Mouse (Mus musculus) heart, adult 18-20 months (tissue): ENCODE data around the gene Haspin. TPM values are rescaled to one million over a fixed set of nuclear protein-coding genes. Genes with fewer than 3 reads are reported as not detected.

Experiments used
- DNase-seq, 2 experiments: peaks; one replicate each; pipeline ENCODE4 v3.0.0; 2021 to 2022; ENCODE audit warnings: mixed read lengths in 1 of 2
- total RNA-seq, 2 experiments: library from RNA; stranded (reverse); gene quantifications; 2 replicates each; pipeline ENCODE4 v1.2.3; 2021

The Haspin gene
- total RNA-seq, 2 experiments from 2014 or later, result 0.12 to 0.21 TPM

DNA sequence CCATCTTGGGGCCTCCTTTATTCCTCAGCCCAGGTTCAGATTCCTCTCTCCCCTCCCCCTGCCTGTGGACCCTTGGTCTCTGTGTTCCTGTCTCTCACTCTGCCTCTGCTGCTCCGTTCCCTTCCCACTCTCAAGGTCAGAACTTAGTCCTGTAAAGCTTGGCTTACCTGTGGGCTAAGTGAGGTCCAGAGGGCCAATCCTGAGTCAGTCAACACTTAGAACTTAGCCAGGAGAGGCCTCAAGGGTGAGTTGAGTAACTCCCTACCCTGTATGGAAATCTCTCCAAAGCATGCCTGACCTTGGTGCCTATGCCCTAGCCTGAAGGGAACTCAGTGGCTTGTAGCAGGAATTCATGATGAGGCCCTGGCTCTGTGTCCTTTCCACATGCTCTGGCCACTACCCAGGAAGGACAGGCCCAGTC is 6.2 kb upstream of the Haspin start:
- DNase-seq, result peak in 1 of 2 experiments; percentile 11

GRCm38 (mm10) chr11:73137116-73137515 is 978 bp downstream of the Haspin start:
- peak in 1 of 2 experiments; percentile 17 for DNase-seq

DNA sequence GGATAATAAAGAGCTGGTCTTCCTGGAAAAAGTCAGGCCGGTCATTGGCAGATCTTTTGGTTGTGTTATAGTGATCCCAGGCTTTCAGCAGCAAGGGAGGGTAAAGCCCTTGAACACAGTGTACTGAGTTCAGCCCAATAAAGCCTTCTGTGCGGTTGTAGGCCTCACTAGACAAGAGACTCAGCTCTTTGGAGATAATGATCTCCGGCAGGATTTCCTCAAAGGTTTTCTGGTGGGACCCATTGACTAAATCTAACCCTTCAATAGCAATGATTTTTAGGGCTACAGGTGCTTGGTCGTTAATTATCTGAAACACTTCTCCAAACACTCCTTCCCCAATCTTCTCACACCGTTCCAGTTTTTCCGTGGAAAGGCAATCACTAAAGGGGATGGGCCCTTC is 1.5 kb downstream of the Haspin start:
- DNase-seq, result no peak

DNA sequence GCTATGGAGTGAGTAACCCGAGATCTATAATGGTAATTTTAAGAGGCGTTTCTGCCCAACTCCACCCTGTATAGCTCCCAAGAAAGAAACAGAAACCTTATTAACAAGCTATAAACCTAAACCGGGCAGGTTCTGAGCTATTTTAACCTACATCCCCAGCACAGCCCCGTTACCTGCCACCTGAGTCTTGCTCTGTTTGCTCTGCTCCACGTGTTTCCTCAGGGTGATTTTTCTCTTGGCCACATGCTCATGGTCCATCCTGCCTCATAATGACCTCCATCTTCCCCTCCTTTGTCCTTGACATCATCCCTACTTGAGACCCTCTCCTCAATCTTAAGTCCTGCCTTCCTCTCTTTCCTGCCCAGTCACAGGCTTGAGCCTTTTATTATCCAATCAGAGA is 3.9 kb downstream of the Haspin start:
- DNase-seq, result no peak

GRCm38 (mm10) chr11:73132999-73133398 is 5.1 kb downstream of the Haspin start:
- no peak for DNase-seq

DNA sequence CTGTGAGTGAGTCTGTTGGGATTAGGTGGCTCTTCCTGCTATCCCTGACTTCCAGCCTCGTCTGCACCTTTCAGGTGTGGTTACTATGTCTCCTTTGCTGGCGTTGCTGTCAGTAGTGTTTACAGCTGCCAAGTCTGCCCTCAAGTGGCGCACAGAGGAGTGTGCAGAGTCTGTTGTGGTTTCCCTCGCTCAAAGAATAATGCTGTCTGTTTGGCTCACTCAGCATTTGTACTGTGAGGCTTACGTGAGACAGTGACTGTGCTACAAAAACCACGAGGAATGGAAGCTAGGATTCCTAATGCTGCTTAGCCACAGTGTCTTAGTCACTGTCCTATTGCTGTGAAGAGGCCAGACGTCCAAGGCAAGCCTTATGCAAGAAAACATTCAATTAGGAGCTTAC is 7.1 kb downstream of the Haspin start:
- DNase-seq, result no peak

GRCm38 (mm10) chr11:73126495-73126894 is 11.6 kb downstream of the Haspin start:
- DNase-seq, result no peak

DNA sequence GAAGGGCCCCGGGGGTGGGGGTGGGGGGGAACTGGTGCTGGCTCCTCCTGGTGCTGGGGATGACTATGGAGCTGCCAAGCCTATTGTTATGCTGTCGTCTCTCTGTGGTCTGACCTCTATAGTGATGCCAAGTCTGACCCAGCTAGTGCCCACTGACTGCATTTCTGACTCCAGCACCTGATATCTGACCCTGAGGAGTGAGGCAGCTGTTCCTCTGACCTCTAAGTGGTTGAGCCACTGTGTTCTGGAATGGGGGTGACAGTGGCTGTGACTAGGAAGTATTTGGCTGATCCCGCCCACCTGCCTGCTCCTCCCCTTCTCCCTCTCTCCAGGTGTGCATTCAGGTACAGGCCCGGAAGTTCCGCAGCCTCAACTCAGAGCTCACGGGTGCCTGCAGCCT is 26.7 kb downstream of the Haspin start:
- DNase-seq, result no peak

DNA sequence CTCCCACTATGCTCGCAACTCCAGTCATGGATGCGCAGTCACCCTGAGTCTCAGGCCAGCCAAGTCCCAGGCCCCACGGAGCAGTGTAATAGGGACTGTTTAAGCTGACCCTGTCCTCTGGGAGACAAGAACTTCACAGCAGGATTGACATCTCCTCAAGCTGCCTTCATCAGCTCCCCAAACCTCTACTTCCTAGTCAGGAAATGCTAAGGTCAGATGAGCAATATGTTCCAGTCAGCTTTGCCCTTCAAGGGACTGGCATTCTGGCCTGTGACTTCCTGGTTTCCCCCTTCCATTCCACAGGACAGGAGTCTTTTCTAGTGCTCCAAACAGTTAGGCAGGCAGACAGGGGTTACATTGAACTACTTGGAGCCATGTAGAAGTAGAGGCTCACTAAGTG is 28.2 kb downstream of the Haspin start:
- DNase-seq, result no peak

- DNase-seq, result peak; percentile 18 to 21
Observed at GRCm38 (mm10) chr11:73108898-73109625, 29.0 kb downstream of the Haspin start.

DNA sequence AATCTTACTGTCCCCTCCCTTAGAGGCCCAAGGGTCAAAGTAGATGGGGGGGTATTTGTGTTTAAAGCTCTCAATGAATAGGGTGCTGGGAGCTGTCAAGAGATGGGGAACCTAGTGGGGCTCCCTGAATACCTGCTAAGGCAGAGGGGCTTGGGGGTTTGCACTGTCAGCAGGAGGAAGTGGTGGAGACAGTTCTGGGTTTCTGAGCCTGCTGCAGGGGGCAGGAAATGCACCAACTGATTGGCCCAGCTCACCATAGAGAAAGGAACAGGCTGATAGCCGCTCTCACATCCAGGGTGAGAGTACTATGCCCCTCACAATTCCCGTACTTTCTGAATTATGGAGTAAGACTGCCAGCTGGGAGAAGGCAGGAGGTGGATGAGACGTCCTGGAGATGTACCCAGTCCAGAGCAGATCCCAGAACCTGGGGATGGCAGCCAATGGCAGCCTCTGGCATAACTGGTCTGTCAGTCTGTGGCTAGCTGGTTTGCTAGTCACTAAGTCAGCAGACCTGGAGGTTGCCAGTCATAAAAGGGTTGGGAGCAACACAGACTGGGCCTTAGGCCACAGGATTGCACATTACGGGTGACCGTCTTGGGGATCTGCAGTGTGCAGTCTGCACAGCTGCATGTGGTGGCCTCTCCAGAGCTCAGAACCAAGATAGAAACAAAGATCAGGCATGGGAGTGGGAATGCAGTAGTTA is 29.7 kb downstream of the Haspin start:
- no peak for DNase-seq

DNA sequence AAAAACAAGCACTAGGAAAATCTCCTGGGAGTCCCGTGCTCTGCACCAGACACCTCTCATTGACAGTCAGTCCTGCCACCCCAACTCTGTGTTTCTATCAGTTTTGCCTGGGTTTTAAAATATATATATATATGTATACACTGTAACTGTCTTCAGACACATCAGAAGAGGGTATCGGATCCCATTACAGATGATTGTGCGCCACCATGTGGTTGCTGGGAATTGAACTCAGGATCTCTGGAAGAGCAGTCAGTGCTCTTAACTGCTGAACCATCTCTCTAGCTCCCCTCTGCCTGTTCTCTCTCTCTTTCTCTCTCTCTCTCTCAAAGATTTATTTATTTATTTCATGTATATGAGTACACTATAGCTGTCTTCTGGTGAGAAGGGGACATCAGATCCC is 30.7 kb downstream of the Haspin start:
- peak; percentile 19 to 50 for DNase-seq

GRCm38 (mm10) chr11:73105246-73105645 is 32.8 kb downstream of the Haspin start:
- DNase-seq, result no peak

- no peak for DNase-seq
Observed at GRCm38 (mm10) chr11:73101308-73101707, 36.8 kb downstream of the Haspin start.

DNA sequence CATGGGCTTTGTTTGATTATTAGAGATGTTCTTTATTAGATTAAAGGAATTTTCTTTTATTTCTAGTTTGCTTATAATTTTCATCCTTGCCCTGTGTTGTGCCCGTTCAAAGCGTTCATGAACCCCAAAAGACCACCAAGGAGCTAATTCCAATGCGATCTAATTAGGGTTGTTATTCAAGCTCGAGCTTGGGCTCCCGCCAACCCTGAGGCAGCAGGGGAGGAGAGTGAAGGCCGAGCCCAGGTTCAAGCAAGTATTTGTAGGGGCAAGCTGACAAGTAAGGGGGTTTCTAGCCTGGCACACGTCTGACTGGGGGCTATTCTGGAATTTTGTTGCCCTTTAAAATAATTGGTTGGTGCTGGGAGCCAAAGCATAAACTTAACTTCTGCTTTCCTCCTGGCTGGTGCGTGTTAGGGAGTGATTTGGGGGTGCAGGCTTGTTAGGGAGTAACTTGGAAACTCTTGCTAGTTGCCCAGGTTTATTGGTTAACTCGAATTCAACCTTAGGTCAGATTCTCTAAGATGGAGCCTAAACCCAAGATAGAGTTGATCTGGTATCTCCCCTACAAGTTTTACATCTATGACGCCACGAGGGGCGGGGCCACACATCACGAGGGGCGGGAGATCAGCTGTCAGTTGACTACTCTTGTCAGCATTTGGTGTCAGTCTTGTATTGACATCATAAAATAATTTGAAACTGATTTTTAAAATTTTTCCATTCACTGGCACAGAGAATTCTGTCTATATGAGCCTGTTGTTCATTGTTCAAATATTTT is 37.9 kb downstream of the Haspin start:
- no peak for DNase-seq

DNA sequence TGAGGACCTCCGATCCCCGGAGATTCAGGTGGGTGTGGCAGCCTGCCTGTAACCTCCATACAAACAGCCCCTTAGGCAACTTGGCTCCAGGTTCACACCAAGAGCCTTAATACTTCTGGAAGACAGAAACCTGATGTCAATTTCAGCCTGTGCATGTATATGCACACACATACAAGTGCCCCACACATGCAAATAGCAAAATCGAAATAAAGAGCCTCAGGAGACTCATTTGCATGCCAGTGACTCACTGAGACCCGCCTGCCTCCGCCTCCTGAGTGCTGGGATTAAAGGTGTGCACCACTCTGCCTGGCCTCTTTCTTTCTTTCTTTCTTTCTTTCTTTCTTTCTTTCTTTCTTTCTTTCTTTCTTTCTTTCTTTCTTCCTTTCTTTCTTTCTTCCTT is 39.2 kb downstream of the Haspin start:
- no peak for DNase-seq

- no peak for DNase-seq
Observed at GRCm38 (mm10) chr11:73094231-73094995, 43.7 kb downstream of the Haspin start.

- DNase-seq, result peak in 1 of 2 experiments; percentile 11
Observed at GRCm38 (mm10) chr11:73092877-73093276, 45.2 kb downstream of the Haspin start.

- DNase-seq, result no peak
Observed at GRCm38 (mm10) chr11:73092057-73092456, 46.0 kb downstream of the Haspin start.

- no peak for DNase-seq
Observed at GRCm38 (mm10) chr11:73090826-73091225, 47.3 kb downstream of the Haspin start.

DNA sequence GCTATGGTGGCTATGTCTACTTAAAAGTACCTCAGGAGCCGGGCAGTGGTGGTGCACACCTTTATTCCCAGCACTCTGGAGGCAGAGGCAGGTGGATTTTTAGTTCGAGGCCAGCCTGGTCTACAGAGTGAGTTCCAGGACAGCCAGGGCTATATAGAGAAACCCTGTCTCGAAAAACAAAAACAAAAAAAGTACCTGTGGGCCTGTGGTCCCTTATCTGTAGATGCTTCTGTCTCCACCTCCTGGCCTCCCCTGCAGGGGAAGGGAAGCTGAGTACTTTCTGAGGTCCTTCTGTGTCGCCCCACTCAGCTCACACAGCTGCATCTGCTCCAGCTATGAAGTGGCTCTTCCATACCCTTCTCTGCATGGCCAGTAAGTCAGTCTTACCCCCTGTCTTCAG is 47.8 kb downstream of the Haspin start, which contains the start of gene Itgae:
TSS of gene Itgae (plus strand) at position 301 of the 400 bp plus-strand sequence.
- DNase-seq, result no peak
